Mouse (Mus musculus): ENCODE data around the gene Per1.
"Not testable (repeated sequence)": the region's sequence is repeated elsewhere in the genome, so short reads cannot be mapped to it uniquely, and the experiment has no call there.

Per1 gene

DNA sequence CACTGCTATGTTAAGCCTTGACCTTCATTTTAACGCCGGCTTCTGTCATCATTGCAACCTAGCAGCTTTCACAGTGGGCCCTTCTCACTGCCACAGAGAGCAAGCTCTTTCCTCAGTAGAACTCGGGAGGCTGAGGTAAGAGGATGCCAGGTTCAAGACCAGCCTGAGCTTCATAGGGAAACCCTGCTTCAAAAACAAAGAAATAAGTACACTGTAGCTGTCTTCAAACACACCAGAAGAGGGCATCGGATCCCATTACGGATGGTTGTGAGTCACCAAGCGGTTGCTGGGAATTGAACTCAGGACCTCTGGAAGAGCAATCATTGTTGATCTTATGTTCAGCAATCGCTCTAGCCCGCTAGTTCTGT is 14.2 kb upstream of the Per1 start:
- DNase-seq (ENCODE audit: low spot score): no peak

DNA sequence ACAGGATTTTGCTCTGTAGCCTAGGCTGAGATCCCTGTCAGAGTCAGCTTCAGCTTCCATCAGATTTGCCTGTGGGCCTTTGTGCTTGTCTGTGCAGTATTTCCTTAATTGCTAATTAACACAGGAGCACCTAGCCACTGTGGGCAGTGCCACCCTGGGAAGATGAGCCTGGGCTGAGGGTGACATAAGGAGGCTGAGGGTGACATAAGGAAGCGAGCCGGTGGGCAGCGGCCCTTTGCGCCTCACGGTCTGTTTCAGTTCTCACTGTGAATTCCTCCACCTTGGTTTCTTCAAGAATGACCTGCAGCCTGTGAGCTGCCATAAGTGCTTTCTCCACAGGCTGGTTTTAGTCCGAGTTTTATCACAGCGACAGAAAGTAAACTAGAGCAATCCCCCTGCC is 13.4 kb upstream of the Per1 start:
- DNase-seq (ENCODE audit: low spot score): no peak

DNA sequence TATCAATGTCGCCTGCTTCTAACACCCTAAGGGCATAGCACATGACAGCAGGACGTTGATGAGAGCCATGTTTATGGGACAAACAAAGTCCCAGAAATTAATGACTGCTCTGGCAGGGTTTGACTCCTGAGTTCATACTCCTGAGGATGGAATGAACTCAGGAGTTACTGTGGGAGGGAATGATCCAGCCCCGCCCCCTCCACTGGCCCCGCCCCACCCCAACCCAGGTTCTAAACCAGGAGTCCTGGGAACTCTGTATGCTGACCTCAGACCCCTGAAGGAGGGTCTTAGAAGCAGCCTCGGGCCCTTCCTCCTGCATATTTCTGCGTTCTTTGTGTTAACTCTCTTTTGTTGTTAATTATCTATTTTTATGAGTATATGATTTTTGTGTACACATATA is 9.4 kb upstream of the Per1 start:
- DNase-seq (ENCODE audit: low spot score): no peak

DNA sequence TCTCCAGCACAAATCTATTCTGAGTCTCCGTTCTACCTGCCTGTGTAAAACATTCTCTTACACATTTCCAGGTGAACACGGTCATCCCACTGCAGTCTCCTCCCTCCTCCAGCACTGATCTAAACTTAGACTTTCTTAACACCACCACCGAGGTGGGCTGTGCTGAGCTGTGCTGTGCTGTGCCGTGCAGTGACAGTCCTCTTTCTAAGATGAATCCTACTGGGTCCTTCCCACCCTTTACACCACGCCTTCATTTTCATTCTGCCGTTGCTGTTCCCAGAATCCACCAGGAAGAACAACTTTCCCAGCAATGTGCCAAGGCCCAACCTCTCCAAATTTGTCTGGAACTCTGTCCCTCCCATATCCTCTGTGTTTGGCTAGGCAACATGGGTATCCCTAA is 8.6 kb upstream of the Per1 start:
- no peak for DNase-seq (ENCODE audit: low spot score)

DNA sequence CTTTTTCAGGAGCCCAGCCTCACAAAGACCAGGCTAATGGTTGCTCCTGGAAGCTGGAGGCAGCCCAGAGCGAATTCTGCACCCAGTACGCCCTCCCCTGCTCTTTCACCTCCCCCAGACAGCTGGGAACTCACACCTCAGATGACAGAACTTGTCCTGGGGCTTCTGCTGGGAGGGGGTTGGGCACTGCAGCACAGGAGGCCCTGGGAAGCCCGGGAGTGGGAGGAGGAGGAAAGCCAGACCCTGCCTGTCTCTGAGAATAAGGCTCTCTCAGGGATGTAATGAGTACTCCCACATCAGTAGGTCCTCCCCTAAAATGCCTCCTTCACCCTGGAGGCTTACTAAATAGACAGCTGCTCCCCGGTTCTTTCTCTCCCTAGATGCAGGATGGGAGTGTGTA is 7.9 kb upstream of the Per1 start:
- no peak for DNase-seq (ENCODE audit: low spot score)

DNA sequence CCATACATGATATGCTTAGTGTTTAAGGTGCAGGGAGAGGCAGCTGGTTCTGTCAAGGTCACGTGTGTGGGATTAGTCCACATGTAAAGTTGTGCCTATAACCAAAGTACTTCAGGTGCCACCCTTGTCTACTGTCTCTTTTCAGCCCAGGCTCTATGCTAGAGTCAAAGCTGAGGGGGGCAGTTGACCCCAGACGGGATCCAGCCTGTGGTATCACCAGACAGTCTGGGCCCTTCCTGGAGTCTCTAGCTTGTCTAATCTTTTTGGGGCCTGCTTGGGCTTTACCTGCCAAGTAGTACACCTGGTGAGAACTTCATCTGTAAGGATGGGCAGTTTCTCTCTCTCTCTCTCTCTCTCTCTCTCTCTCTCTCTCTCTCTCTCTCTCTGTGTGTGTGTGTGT is 7.4 kb upstream of the Per1 start:
- no peak for DNase-seq (ENCODE audit: low spot score)

DNA sequence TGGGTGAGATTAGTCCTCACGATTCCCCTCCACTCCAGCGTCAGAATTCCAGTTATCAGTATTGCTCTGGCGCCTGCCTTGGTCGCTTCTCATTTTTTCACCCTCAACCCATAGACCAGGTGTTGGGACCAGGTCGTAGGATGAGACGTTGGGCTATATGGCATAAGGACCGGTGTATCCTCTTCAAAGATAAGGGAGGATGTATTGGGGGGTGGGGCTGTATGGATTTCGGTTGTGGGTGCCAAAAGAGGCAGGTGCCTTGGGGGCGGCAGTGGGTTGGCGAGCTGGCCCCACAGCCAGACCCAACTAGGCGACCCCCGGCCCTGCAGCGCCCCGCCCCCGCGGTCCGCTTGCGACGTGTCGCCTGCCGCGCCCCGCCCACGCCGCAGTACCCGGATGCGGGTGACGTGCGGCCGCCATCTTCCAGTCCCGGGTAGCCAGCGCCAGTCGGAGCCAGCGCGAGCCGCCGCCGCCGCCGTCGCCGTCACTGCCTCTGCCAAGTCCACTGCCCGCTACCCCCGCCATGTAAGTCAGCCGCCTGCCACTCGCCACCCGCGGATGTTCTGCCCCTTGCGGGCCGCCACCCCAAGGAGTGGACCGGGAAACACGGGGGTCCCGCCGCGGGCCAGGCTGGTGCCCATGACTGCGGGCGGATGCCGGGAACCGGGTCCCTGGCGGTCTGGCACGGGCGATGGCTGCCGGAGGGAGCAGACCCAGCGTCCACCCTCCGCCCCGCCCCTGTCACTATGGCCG is 6.7 kb upstream of the Per1 start, which contains the start of gene Vamp2:
TSS of gene Vamp2 (plus strand) at position 388 of the 753 bp plus-strand sequence.
- peak; percentile 80 for DNase-seq (ENCODE audit: low spot score)

DNA sequence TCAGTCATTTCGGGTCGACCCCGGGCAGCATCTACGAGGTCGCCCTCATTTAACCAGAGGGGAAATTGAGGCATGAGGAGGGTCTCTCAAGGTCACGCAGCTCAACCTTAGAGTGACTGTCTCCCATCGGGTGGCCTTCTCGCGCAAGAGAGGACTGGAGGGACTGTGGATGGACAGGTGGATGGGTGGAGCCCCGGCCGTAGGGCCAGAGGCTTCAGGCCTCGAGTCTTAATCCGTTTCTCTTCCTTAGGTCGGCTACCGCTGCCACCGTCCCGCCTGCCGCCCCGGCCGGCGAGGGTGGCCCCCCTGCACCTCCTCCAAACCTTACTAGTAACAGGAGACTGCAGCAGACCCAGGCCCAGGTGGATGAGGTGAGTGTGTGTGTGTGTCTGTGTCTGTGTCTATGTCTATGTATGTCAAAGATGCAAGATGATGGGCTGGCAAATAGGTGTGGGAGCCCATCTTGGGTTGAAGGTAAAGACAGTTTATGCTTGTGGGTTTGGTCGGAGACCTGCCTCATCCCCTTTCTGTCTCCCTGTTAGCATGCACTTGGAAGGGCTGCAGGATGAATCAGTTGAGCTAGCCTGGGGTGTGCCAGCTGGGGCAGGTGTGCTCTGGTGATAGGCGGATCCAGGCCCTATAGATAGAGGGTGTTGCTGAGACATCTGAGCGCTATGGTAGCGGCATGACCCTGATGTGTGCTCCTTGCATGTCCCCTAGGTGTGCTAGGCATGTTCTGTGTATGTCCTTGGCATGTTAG is 6.0 kb upstream of the Per1 start:
- peak; percentile 37 for DNase-seq (ENCODE audit: low spot score)

DNA sequence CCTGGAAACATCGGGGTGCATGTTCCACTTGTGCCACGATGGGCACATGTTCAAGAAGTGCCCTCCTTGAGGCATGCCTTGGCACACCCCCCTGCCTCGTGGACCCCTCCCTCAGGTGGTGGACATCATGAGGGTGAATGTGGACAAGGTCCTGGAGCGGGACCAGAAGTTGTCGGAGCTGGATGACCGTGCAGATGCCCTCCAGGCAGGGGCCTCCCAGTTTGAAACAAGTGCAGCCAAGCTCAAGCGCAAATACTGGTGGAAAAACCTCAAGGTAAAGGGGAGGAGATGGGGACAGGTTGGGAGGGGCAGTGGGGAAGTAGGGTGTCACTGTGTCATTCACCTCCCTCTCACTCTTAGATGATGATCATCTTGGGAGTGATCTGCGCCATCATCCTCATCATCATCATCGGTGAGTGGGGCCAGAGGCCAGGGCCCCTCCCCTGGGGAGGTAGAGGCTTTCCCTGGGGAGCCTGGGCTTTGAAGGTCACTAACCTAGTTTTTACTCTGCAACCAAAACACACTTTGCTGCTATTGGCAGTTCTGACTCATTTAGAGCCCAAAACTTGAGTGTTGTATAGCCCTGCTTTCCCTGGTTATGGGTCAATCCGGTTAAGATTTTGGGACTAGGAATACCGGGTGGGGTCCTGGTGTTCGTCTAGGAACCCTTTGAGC is 5.3 kb upstream of the Per1 start:
- DNase-seq (ENCODE audit: low spot score): no peak

DNA sequence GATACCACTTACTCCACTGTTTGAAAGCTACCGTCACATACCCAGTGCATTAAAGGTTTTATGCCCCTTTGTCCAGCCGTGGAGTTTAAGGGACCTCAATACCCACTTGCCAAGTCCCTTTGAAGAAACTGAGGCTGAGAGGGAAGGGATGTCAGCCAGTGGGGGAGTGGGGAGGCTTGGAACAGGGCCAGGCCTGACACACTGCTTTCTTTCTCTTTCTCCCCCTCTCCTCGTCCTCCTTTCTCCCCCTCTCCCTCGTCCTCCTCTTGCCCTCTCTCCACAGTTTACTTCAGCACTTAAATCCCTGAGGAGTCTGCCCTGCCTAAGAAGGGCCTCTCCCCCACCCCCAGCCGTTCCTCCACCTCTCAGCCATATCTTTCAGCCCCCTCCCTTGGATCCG is 4.7 kb upstream of the Per1 start:
- DNase-seq (ENCODE audit: low spot score): no peak

DNA sequence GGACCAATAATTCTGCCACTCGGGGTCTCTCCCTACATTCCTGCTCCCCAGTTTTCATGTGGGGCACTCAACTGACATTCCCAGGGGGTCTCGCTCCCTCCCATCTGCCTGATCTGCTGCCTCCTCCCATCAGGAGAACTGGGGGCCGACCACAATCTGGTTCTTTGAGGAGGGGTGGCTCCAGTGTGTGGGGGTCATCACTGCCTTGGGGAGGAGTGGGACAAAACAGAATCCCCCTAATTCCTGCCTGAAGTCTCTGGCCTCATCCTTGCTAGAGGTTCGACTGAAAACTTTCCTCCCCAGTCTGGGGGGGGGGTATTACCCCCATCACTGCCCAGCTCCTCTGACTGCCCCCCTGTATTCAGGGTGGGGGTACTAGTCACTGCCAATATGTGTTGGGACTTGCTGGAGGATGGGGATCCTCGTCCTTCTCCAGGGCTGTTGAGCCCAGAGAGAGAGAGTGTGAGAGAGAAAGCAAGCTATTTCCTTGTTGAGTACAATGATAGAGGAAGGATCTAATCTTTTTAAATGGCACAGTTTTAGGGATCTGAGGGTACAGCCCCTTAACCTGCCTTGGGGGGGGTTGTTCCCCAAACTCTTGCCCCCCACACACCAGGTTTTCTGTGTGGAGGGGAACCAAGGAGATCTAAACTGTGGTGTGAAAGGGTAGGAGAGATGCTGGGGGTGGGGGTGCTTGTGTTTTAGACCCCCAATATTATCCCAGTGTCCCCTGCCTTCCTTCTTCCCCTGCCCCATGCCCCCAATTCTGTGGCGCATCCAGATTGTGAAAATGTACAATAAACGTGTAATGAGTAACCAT is 3.2 kb upstream of the Per1 start:
- DNase-seq (ENCODE audit: low spot score): no peak

DNA sequence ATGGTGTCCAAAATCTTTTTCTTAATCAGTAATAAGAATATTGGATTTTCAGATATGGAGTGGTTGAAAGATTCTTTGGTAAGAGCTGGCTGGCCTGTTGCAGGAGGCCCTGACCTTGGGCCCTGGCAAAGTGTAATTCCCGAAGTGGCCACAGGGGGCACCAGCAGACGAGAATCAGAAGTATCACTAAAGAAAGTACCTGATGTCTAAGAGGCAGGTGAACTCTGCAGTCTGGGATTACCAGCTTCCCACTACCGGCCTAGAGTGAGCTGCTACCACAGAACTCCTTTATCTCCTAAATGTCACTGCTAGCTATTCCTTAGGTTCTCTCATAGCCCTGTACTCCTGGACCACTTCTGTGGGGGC is 2.6 kb upstream of the Per1 start:
- DNase-seq (ENCODE audit: low spot score): peak; percentile 83

DNA sequence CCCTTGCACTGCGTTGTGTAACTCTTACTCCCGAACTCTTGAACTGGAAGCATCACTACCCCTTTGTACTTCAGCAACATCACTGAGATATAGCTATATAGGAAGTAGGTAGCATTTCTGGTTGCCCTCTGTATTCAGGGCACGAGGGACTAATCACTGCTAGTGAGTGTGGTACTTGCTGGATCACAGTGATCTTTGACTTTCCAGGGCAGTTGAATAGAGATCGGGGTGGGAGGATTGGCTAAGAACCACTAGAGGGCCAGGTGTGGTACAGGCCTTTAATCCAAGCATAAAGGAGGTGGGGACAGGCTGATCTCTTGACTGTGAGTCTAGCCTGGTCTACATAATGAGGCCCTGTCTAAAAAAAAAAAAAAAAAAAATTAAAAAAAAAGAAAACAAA is 2.1 kb upstream of the Per1 start:
- no peak for DNase-seq (ENCODE audit: low spot score)

DNA sequence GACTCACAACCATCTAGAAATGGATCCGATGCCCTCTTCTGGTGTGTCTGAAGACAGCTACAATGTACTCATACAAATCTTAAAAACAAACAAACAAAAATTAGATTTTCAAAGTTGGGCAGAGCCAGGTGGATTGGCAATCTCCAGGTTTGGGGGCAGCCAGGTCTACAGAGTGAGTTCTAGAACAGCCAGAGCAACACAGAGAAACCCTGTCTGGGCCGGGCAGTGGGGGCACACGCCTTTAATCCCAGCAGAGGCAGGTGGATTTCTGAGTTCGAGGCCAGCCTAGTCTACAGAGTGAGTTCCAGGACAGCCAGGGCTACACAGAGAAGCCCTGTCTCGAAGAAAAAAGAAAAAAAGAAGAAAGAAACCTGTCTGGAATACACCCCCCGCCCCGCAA is 1.2 kb upstream of the Per1 start:
- not testable (repeated sequence) for DNase-seq (ENCODE audit: low spot score)

DNA sequence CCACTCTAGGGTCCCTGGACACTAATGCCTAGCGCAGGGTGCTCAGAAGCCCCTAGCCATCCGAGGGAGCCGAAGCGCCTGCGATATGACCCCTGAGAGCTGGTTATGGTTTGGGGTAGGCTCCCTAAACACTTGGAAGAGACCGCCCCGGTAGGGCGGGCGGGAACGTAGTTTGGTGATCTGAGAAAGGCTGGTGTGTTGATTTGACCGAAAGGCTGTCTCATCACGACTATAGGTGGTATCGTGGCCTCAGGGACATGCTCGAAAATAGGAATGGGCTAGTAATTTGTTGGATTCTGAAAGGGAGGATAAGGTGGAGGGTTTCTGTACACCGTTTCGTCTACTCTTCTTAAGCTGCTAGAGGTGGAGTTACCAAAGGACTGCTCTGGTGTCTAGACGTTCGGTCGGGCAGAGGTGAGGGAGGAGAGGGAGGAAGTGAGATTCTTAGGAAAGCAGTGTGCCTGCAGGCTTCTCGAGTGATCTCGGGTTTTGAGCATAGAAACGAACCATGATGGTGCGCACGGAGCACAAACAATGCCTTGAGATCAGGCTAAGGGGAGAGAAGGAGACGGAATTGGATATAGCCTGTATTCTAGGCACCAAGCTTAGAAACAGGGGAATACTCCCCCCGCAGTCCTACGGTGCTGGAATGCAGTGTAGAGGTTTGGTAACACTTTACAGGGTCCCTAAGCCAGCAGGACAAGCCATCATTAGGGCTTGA is 654 bp downstream of the Per1 start:
- peak; percentile 50 for DNase-seq (ENCODE audit: low spot score)

DNA sequence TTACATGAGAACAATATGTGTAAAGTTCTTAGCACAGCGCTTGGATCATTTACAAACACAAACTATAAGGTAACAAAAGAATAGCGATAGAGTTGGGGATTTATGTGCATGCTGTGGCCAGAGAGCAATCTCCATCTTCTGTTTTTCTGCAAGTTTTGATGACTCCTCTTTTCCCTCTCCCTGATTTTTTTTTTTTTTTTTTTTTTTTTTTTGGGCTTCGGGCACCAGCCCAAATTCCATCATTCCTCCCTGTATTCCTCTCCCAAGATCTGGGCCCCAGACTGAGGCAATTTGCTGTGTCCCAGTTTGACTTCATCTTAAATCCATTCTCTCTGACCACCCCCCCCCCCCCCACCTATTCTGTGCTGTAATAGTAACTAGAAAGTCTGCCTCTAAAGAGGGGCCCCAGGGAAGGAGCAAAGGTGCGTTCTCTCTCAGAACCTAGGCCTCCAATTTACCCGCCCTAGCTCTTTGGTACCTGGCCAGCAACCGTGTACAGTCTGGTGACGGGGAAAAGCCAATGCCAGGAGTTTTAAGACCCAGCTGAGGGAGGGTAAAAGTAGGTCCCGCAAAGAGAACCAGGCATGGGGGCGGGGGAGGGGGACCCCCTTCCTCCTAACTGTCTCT is 1.5 kb downstream of the Per1 start:
- DNase-seq (ENCODE audit: low spot score): no peak

DNA sequence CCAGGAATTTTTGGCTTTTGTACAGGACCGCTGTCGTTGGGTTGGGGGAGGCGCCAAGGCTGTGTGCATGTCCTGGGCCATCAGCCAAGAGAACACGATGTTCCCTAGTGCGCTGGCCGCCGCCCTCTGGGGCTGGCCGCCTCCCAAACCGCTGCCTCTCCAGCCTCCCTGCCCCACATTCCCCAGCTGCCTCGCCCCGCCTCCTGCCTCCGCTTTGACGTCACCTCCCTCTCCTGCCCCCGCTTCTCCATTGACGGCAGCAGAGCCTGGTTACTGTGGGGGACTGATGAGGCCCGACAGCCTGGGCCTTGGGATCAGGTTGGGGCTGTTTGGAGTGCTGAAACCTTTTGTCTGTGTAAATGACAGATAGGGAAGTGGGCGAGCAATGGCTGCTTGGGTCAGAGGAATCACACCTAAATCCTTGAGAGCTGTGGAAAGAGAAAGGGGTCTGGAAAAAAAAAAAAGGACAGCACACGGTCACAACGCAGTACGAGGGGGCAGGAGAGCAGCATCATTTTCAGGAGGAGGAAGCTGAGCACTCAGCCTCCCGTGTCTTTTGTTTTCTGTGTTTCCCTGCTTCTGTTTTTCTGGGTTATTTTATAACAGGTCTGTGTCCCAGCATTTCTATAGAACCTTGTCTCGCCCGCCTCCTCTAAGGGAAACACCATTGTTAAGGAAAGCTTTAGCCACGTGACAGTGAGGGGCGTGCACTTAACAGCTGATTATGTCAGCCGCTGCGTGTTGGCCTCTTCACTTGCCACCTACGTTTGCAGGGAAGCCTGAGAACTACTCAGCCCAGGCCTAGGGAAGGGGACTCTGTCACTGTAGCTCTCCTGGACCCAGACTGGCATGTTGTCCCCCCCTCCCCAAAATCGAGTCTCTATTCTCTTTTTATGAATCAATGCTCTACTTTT is 2.2 kb downstream of the Per1 start:
- DNase-seq (ENCODE audit: low spot score): peak; percentile 92

DNA sequence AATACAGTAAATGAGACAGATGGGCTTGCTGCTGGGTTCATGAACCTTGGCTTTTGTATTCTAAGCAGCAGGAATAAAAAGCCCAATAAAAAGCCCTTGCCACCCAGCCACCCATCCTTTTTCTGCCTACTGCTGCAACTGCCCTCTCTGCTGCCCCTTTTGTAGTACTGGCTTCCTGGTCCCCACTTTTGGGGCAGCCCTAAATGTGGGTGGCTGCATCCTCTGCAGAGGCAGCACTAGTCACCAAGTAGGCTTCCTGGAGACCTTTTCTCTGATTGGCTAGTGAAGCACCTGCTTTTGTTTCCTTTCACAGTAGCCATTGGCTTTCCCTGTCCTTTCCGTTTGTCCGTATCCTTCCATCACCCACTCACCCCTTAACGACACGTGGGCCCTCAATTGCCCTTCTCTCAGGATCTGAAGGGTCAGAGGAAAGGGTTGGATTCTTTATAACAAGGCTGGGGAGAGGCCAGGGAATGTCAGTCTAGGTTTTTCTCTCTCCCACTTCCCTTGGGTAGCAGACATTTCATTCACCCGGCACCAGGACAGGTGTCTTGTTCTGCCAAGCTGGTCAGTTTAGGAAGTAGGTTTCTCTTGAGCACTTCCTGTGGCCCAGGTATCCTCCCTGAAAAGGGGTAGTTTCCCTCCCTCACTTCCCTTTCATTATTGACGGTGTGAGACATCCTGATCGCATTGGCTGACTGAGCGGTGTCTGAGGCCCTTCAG is 3.2 kb downstream of the Per1 start:
- no peak for DNase-seq (ENCODE audit: low spot score)

DNA sequence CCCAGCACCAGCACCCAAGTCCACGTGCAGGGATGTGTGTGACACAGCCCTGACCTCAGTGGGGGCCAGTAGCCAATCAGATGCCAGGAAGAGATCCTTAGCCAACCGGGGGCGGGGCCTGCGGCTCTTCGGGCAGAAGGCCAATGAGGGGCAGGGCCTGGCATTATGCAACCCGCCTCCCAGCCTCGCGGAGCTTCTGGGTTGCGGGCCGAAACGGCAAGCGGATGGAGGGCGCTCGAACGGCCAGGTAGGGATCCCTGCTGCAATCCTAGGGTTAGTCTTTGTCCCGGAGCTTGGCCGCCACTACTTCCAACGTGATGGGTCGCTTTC is 3.7 kb downstream of the Per1 start:
- DNase-seq (ENCODE audit: low spot score): peak; percentile 92

All from spleen, adult 12 weeks (tissue).